Mouse (Mus musculus) megakaryocyte progenitor cell, adult 5-6 weeks (primary cell): ENCODE data around the gene Atrnl1. TPM values are rescaled to one million over a fixed set of nuclear protein-coding genes. Genes with fewer than 3 reads are reported as not detected.
A peak's percentile ranks its signal among the peaks of the same experiment; 100 is the strongest.

Experiments used
- ATAC-seq: replicated peaks from 2 replicates; pipeline ENCODE4 v1.8.0; 2016; ENCODE audit warnings: mild to moderate bottlenecking, moderate TSS enrichment, inconsistent platforms; ENCODE audit not compliant: poor library complexity
- total RNA-seq, 2 experiments: library from RNA; stranded (forward) in 1 of 2; stranded (reverse) in 1 of 2; fragments of 157-497, 149-512 nt in 1 of 2; fragments of 200-1000 nt in 1 of 2; gene quantifications; 2 replicates each; pipeline versions ENCODE4 v1.2.3 to v1.2.4; 2015 to 2017

Atrnl1 gene
- total RNA-seq, 2 experiments from 2014 or later: 11.7 to 15.1 TPM

DNA sequence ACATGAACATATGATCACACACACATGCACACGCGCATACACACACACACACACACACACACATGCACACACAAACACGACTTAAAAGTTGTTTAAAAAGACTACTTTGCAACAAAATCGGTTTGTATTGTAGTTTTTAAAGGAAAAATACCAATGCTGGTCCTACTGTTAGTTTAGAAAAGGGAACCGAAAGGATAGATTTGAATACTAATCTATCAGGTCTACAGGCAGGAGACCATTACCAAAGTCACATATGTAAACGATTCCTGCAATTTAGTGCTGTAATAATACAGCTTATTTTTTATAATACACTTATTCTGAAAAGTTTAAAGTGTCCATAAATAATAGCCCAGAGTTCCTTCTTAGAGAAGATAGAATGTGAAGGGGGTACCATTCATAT lies 299.8 kb downstream of the Atrnl1 start:
- no peak for ATAC-seq

DNA sequence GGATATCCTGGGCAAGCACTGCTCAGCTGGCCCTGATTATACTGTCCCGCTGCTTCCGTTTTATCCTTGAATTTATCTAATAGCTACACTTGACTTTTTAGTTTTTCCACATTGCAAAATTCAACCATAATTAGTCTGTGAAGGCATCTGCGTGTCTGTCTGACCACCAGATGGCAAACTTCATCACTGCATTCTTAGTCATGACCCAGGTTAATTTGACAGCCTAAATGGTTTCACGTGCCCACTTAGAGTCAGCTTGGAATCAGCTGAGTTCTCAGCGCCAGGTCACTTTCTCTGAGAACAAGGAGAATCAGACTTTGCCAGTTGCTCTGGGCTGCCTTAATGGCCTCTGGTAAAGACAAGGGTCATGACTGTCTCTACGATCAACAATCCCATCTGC lies 305.5 kb downstream of the Atrnl1 start:
- no peak for ATAC-seq

DNA sequence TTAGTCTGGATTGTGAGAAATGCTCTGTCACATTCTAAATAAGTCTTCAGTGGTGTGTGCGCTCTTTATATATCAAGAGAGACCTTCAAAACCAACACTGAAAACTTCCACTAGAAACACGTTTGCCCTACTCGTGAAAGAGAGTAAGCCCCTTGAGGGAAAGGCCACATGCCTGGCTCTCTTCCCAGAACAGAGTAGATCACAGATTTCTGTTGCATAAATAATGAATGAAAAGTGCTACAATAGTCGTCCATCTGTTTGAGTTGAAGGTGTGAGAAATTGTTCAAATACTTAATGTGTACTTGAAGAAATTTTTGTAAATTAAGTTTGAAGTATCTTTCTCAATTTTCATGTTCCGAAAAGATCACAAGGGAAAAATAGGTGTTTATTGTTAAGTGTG lies 312.2 kb downstream of the Atrnl1 start:
- no peak for ATAC-seq

DNA sequence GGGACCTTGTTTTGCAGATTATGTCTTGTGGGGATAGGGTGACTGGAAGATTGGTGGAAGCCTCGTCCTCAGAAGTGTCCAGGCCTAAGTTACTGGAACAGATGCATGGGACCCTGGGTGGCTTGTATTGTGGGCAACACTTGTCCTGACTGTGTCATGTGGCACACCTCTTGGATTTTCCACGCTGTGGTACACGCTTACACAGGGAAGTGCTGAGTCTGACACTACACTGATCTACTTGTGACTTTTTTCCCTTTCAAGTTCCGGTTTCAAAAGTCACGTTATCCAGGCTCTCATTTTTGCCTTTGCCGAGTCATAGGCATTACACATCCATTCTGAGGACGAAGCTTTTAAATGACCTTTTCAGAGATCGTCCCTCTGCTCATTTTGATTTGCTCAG lies 314.0 kb downstream of the Atrnl1 start:
- no peak for ATAC-seq

DNA sequence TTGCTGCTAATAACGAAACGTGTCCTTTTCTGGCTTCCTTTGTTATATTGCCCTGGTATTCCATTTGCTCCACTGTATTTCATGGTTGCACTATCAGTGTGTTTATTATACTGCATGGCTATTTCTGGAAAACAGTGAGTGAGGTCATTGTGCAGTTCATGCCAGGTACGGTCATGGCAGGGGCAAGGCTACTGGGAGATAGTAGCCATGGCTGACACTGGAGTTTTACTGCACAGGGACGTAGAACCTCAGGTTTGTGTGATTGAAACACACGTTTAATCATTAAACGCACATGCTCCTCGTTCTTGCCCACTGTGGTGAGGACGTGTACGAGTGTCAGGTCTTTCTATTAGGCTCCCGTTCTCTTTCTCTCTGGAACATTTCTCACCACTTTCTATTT lies 314.8 kb downstream of the Atrnl1 start:
- ATAC-seq: no peak

DNA sequence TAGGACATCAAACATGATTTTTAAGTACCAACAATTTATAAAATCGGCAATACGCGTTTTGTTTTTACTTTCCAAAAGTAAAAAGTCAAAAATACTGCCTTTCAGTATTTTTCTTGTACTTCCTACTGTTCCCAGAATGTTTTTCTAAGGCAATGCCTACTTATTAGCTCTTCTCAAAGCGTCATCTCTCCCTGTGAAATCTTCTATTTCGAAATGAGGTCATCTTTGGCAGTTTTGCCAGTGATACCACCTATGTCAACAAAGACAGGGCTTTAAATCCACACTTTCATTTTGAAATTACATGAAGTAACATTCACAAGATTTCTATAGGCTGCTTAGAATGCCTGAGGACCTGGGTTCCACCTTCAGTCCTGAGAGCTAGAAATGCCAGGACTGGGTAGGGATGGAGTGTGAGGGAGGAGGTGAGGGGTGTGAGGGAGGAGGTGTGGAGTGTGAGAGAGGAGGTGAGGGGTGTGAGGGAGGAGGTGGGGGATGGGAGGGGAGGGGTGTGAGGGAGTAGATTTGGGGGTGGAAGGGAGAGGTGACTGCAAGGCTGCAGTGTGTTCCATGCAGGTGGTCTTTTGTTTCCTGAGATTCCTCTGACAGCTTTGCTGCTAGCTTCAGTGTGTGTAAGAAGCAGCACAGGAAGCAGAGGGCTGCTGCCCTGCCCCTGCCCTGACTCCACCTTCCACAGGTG lies 315.5 kb downstream of the Atrnl1 start:
- peak; percentile 55 for ATAC-seq

DNA sequence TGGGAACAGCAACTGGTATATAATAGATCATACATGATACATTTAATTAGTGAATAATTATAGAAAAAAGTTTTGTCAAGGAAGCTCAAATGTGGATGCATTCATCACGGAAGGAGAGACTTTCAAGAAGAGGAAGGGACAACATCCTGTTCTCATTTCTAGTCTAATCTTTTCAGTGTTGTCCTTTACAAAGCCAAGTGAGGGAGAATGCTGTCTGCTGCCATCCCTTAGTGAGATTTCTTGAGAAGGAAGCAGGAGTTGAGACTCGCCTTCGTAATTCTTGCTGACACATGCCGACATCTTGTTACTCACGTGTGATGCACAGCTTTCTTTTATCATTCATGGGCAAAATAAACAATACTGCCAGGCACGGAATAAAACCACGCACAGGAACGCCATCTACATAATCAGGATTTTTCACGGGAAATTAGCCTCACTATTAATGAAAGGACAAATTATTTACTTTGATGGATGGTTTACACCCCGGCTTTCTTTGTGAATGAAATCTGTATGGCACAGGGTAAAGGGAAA lies 316.2 kb downstream of the Atrnl1 start:
- ATAC-seq: no peak

DNA sequence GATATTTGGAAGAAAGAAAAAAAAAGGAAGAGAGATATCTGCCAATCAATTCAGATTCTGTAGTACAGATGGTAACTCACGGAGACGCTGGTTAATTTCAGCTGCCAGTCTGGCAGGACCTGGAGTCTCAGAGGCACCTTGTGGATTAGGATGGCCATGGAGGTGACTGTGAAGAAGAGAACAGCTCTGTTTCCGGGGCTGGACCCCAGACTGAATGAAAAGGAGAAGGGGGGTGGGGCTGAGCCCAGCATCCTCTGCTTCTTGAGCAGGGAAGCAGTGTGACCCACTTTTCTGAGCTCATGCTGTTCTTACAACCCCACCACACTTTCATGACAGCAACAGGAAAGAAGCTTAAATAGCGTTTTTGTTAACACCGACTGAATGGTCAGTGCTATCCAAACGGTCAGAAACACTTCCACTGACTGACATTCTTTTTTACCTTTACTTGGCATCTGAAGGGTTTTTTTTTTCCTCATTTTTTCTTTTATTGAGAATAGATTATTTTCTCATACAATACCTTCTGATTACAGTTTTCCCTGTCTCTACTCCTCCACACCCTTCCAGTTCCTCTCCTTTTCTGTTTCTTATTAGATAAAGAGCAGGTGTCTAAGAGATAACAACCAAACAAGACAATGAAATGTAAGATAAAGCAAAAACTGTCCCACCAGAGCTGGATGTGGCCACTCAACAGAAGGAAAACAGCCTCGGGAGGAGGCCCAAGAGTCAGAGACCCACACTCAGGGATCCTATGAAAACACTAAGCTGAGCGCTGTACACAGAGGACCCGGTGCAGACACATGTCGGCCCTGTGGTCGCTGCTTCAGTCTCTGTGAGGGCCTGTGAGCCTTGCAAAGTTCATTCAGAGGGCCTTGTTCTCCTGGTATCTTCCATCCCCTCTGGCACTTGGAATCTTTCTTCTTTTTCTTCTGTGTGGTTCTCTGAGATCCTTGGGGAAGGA lies 317.0 kb downstream of the Atrnl1 start:
- ATAC-seq: peak; percentile 31; the same call in 1 of the 2 replicates

DNA sequence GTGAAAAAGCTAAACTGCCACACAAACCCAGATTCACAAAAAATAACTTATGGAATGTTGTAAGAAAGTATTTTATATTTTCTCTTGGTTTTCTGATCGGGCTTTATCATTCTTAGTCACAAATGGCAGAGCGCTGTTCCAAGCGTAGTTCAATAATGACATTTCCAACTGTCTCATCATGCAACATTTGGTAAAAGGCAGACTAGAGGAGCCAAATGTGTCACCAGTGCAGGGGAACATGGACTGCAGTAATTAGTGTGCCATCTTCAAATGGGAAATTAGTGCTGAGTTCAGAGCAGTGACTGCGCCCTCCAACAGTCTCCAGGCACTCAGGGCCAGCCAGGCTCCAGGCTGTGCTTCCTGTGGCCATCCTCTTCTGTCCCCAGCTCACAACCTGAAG lies 320.8 kb downstream of the Atrnl1 start:
- no peak for ATAC-seq

DNA sequence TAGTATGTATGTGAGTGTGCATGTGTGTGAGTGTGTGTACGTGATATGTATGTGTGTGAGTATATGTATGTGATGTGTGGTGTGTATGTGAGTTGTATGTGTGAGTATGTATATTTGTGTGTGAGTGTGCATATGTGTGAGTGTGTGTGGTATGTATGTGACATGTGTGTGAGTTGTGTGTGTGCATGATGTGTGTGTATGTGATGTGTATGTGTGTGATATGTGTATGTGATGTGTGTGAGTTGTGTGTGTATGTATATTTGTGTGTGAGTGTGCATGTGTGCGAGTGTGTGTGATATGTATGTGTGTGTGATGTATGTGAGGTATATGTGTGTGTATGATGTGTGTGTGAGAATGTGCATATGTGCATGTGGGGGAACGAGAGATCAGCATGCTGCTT lies 326.0 kb downstream of the Atrnl1 start:
- ATAC-seq: no peak

DNA sequence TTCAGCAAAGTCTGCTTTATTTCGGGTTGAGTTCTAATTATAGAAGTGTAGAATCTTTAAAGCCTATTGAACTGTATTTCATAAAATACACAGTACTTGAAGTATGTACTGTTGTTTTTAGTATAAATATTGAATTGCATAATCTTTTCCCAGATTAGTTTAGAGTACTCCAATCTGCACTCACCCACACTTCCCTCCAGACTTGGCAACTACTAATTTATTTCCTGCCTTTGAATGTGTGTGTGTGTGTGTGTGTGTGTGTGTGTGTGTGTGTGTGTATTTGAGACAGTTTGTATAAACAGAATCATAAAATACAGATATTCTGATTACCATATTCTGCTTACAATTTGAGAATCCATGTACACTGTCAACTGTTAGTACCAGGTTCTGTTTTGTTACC lies 328.3 kb downstream of the Atrnl1 start:
- ATAC-seq: no peak

DNA sequence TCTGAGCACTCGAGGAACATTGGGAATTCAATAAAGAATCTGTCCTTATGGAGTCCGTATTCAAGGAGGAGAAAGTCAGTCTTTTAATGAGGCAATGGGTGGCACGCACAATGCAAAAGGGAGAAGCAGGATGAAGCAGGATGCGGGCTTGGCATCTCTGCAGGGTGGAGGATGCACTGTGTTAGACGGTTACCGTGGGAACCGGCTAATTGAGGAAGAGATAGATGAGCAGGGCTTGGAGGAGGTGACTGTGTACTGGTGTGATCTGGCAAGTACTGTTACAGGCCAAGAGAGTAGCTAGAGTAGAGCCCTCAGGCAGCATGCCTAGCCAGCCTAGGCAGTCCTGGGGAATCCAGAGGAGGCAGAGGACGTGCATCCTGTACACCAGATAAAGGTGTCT lies 330.7 kb downstream of the Atrnl1 start:
- ATAC-seq: no peak

DNA sequence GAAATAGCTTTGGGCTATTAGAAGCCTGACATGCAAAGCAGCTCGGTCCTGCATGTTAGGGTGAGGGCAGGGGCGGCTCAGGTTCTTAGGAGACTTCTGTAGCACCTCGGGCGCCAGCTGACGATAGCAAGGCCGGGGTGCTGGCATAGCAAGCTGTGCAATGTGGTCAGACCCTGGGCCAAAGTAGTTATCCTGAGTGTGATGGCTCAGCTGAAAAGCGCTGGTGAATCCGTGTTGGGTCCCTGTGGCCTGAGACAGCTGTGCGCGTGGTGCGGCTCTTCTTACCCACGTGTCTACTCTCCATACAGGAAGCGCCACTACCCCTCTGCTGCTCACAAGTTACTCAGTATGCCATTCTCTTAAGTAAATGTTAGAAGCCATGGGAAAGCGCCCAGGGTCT lies 331.4 kb downstream of the Atrnl1 start:
- no peak for ATAC-seq

DNA sequence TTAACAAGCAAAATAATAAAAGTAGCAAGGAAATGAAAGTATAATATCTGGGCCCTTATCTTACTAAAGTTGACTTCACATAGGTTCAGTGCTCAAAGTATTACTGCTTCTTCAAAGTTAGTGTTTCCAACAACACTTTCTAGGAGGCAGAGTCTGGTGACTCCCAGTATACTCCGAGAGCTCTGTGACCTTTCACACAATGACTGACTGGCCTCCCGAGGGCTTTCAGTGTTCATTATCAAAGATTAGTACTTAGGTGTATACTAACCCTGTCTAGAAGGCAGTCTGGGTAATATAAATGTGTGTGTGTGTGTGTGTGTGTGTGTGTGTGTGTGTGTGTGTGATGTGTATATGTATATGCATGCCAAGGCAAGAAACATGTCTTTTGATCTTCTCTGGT lies 332.5 kb downstream of the Atrnl1 start:
- no peak for ATAC-seq

DNA sequence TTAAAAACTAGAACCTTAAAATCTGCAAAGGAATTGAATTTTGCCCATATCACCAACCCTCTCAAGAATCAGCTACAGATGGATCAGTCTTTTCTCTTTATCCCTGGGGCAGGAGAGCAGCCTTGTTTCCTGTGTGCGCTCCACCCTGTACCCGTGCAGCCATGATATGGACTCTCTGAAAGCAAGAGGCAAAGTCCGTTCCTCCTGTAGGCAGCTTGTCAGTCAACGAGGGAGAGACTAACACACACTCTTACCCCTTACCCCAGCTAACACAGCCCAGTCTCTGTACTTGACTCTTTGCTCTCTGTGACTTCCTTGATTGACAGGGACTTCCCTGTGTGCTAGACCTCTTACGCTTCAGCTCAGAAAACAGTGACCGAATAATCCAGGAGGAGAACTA lies 333.8 kb downstream of the Atrnl1 start:
- ATAC-seq: no peak

DNA sequence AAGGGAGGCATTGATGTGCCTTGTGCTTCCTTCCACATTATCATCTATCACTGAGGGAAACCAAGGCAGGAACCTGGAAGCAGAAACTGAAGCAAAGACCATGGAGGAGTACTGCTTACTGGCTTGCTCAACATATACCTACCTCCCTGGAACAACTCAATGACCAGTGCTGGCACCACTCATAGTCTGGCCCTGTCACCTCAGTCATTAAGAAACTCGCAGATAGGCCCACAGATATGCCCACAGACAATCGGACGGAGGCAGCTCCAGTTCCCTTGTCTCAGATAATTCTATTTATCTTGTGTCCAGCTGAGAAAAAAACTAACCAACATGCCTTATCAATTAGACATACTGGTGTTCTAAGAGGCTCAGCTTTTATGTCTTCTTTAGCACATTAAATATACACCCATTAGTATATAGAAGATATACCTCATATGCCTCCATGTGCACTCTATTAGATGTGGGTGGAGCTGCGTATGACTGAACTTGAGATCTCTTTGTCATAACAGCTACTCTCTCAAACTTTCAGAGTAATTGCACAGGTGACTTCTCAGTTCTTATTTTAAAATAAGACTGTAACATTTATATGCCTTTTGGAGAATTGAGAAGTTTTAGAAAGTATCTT lies 334.9 kb downstream of the Atrnl1 start:
- ATAC-seq: no peak

DNA sequence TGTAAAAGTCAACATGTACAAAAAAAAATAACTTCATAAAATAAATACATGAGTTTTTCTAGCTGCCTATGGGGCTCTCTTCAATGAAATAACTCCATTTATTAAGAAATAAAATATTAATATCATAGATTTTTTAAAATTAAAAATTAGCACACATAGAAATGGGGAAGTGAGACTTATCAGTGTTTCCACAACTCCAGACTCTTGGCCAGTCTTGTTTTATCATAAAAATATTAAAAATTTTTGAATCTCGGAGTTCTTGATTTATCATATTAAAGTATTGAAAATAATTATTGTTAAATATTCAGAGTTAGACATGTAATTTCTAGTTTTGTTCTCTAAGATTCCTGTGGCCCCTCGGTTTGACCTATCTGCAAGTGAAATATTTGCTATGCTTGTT lies 337.7 kb downstream of the Atrnl1 start:
- no peak for ATAC-seq

DNA sequence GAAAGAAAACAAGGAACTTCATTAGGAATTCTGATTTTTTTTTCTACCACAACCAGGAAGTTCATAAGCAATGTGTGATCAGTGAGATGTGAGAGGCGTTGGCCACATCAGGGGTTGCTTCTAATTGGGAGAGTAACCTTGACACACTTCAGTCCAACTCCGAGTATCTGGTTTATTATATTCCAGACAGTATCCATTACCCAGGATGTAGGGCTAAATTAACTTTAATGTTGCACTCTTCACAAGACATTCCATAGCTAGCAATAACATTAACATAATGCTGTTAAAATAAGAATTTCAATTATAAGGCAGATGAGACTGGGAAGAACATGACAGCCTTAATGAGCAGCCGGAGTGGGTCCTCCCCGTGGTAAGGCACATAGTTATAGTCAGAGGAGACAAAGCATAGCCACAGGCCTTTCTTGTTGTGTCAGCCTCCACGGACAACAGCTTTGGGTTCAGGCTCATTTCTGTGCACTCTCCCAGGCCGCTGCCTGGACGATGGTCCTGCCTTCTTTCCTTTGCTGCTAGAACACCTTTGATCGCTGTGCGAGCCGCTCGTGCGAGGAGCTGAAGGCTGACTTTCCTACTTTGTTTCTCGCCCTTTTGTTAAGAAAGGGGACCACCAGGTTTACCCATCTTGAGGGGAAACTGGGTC lies 338.6 kb downstream of the Atrnl1 start:
- ATAC-seq: no peak

DNA sequence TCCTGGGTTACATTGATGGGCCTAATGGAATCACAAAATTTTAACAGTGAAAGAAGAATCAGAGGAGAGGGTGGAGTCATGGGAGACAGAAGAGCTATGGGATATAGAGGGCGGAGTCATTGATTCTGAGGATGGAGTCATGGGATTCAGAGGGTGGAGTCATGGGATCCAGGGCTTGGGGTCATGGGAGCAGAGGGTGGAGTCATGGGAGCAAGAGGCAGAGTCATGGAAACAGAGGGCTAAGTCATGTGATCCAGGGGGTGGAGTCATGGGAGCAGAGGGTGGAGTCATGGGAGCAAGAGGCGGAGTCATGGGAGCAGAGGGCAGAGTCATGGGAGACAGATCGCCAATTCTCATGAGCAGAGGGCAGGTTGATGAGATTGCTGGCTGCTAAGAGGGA lies 343.3 kb downstream of the Atrnl1 start:
- no peak for ATAC-seq

DNA sequence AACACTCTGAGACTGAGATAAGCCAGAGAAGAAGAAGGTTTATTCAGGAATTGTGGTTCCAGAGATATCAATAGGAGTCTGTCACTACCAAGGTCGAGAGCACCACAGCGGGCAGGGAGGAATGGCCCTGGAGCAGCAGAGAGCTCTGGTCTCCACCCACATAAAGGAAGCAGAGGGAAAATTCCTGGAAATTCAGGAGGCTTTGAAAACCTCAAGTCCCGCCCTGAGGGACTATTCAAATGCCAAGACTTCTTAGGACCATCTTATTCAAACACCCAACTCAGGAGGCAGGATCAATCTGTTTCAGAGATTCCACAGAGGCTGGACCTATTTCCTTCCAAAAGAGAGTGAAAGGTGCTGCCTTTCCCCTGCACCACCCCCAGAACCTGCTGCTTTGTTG lies 345.6 kb downstream of the Atrnl1 start:
- no peak for ATAC-seq

DNA sequence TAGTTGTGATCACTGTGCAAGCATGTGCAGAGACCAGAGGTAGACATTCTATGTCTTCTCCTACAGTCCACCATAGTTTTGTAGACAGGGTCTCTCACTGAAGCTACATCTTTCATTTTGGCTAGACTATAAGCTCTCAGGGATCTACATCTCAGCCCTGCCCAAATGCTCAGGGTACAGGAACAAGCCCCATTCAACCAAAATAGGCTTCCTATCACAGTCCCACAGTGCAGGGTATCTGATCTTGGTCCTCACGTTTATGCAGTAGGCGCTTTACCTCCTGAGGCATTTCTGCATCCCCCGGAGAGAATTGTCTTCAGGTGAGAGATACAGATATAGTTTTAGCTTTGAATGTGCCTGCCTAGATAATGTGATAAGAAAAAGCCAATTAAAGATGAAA lies 346.5 kb downstream of the Atrnl1 start:
- no peak for ATAC-seq
